Mouse (Mus musculus) liver, adult (tissue): Measurements from ENCODE around the gene Olfr494.

ENCODE experiments used
- GATA4 ChIP-seq: IDR thresholded peaks from 2 replicates; pipeline ENCODE4 v1.6.1; 2014; ENCODE audit warnings: mild to moderate bottlenecking, low read length; ENCODE audit not compliant: insufficient replicate concordance

Olfr494 gene

DNA sequence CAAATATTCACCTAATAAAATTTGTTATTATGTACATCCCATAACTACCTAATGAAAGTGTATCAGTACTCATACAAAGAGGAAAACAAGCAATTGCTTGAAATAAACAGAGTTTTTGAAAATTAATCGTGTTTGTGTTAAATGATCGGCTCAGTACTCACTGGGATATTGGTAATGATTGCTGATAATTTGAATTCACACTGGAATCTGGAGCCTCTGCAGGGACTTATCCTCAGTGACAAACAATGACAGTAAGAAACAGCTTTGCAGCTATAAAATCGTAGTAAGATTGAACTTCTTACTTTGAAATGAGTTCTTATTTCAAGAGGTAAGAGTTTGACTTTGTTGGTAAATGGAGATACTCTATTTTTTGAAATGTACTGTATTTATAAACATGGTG is at the start of gene Olfr494:
Gene Olfr494, plus strand, starts transcription at position 301 of the 400 bp plus-strand sequence.
- no peak for TF ChIP-seq GATA4

DNA sequence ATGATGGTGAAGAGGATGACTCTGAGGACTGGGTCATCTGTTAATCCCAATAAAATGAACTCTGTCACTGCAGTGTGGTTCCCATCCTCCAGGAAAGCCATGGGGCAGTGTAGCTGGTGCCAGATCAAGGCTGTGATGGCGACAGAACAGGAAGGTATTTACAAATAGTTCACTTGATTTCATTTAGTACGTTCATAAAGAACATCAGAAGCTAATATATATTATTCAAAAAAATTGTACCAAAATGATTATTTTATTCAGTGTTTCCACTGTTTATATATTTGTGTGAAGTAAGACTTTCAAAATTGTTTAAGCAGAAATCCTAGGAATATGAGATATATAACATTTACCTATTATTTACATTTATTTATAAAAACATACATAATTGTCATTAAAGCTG is 41.6 kb upstream of the Olfr494 start, which contains the start of gene Olfr492:
Gene Olfr492, minus strand, starts transcription at position 101 of the 400 bp plus-strand sequence.
- no peak for TF ChIP-seq GATA4

DNA sequence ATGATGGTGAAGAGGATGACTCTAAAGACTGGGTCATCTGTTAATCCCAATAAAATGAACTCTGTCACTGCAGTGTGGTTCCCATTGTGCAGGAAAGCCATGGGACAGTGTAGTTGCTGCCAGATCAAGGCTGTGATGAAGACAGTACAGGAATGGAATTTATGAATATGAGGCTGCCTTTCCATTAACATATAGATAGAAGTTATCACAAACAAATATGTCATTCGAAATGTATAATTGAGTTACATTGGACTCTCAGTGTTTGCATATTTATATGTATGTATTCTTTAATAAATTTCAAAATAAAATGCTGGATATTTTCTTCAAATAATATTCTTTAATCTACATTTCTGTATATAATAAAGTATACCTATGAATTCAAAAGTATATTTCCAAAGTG is 18.3 kb upstream of the Olfr494 start, which contains the start of gene Olfr493:
Gene Olfr493, minus strand, starts transcription at position 101 of the 400 bp plus-strand sequence.
- TF ChIP-seq GATA4 = no peak

DNA sequence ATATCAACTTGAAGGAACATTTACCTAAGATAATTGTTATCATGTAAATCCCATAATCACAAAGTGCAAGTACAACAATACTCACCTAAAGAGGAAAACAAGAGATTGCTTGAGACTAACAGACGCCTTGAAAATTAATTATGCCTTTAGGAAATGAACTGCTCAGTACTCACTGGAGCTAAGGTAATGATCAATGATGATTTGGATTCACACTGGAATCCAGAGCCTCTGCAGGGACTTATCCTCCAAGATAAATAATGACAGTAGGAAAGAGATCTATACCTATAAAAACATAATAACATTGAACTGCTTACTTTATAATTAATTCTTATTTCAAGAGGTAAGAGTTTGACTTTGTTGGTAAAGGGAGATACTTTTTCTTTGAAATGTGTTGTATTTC is 27.7 kb downstream of the Olfr494 start, which contains the start of gene Olfr495:
Gene Olfr495, plus strand, starts transcription at position 301 of the 400 bp plus-strand sequence.
- TF ChIP-seq GATA4 = no peak
